ENCODE assay signal across 19 mouse cellular contexts in the genomic region with DNA sequence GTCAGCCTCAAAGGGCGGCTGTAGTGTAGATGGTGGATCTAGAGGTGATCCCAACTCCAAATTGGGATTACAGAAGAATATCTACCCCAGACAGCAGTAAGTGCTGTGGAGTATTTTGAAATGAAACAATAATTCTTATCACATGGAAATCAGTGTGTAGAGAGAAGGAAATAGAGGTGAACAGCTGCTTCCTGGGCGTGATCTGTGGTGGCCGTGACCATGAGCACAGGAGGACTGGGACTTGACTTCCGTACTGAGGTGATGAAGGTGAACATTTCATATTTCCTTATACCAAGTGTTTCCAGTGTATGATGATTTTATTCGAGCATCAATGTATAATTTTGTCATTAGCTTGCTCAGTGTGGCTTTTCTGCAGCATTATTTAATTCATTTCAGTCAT. TPM values are rescaled to one million over a fixed set of nuclear protein-coding genes. Genes with fewer than 3 reads are reported as not detected.
DNase-seq lines count a peak whose midpoint lies in the region; ATAC-seq and TF ChIP-seq lines count a peak whose summit lies in the region.
"Had no signal": no experiment of that assay in that cellular context is flagged by ENCODE, and none has a peak within 500 bp of the region (broad histone marks: within the 10 kb centered on the region; RNA-seq: fewer than 3 reads in every experiment).

No protein-coding gene starts in this region.

- TF ChIP-seq POLR2A in thymus, adult 2 months (IDR thresholded peaks at IDR 0.05; ENCODE audit: control insufficient read depth, extremely low read depth, insufficient read depth, low read length, poor library complexity) = no peak

- peaks cover 4% of the 10 kb centered on the region for H3K4me1 ChIP-seq in thymus, adult 2 months (replicated peaks; ENCODE audit: control insufficient read depth, insufficient read depth, low read length)
- H3K4me1 ChIP-seq in hindbrain, embryonic 14.5 days (replicated peaks; ENCODE audit: control insufficient read depth, insufficient read depth, low read length) = peaks cover 41% of the 10 kb centered on the region
- H3K4me1 ChIP-seq in midbrain, embryonic 16.5 days (ENCODE audit: control insufficient read depth, insufficient read depth, low read length) = peaks cover 31% of the 10 kb centered on the region
- H3K4me1 ChIP-seq in forebrain, postnatal 0 days (ENCODE audit: insufficient read depth) = peaks cover 7% of the 10 kb centered on the region; the same call in 1 of the 2 replicates
- H3K4me1 ChIP-seq: stomach, embryonic 15.5 days had no signal

- H3K9me3 ChIP-seq in hindbrain, embryonic 14.5 days (ENCODE audit: control insufficient read depth, low read length) = no peaks in the 10 kb centered on the region
- H3K9me3 ChIP-seq in midbrain, embryonic 16.5 days (replicated peaks; ENCODE audit: control insufficient read depth, low read length, poor library complexity, severe bottlenecking) = no peaks in the 10 kb centered on the region
- no peaks in the 10 kb centered on the region for H3K9me3 ChIP-seq in forebrain, postnatal 0 days (ENCODE audit: low read length)
- H3K9me3 ChIP-seq: embryonic facial prominence, embryonic 10.5 days; limb, embryonic 13.5 days; stomach, embryonic 15.5 days had no signal

- no peak for ATAC-seq in hindbrain, embryonic 14.5 days (ENCODE audit: low FRiP score)
- ATAC-seq in midbrain, embryonic 16.5 days = no peak
- no peak for ATAC-seq in forebrain, postnatal 0 days

- no peak overlapping the region for H3K4me2 ChIP-seq in hindbrain, embryonic 14.5 days (replicated peaks)
- no peak overlapping the region for H3K4me2 ChIP-seq in midbrain, embryonic 16.5 days (ENCODE audit: low read length)
- no peak overlapping the region for H3K4me2 ChIP-seq in forebrain, postnatal 0 days (ENCODE audit: low read depth)
- H3K4me2 ChIP-seq: heart, embryonic 11.5 days; limb, embryonic 13.5 days; stomach, embryonic 15.5 days had no signal

- peak overlapping the region; percentile 13; the same call in 1 of the 2 replicates for H3K27ac ChIP-seq in thymus, adult 2 months (ENCODE audit: control insufficient read depth, insufficient read depth, low read length)
- peak overlapping the region; percentile 64 for H3K27ac ChIP-seq in hindbrain, embryonic 14.5 days
- peak overlapping the region; percentile 90 for H3K27ac ChIP-seq in midbrain, embryonic 16.5 days (ENCODE audit: low read length)
- no peak overlapping the region for H3K27ac ChIP-seq in forebrain, postnatal 0 days (ENCODE audit: low read depth, low read length)
- H3K27ac ChIP-seq: embryonic facial prominence, embryonic 10.5 days; left cerebral cortex, adult 2 months; limb, embryonic 13.5 days; stomach, embryonic 15.5 days had no signal

- TF ChIP-seq CTCF in thymus, adult 2 months (IDR thresholded peaks at IDR 0.05; ENCODE audit: borderline replicate concordance, control insufficient read depth, extremely low read depth, insufficient read depth, low read length, poor library complexity) = no peak
- no peak for TF ChIP-seq CTCF in forebrain, postnatal 0 days (IDR thresholded peaks at IDR 0.05; ENCODE audit: low read depth)

- DNase-seq in thymus, adult 2 months = peak; percentile 15
- DNase-seq in thymus, adult 18-20 months = no peak
- no peak for DNase-seq in hindbrain, embryonic 14.5 days (ENCODE audit: low spot score)
- DNase-seq in cerebellum, postnatal 4 days (ENCODE audit: low spot score in 2 of 2) = no peak
- DNase-seq in forebrain, postnatal 0 days = no peak
- DNase-seq in kidney, adult 18-20 months = no peak
- DNase-seq: gastrocnemius, postnatal 36 days; kidney, adult 9 months; lung, postnatal 4 days; right cerebral cortex, adult 18-20 months had no signal

- no peaks in the 10 kb centered on the region for H3K36me3 ChIP-seq in thymus, adult 2 months (ENCODE audit: control insufficient read depth, insufficient read depth, low read length)
- H3K36me3 ChIP-seq in hindbrain, embryonic 14.5 days (replicated peaks; ENCODE audit: control insufficient read depth, insufficient read depth) = no peaks in the 10 kb centered on the region
- H3K36me3 ChIP-seq in midbrain, embryonic 16.5 days (ENCODE audit: control insufficient read depth, insufficient read depth, low read length) = no peaks in the 10 kb centered on the region
- no peaks in the 10 kb centered on the region for H3K36me3 ChIP-seq in forebrain, postnatal 0 days (ENCODE audit: insufficient read depth)
- H3K36me3 ChIP-seq: embryonic facial prominence, embryonic 10.5 days; limb, embryonic 13.5 days; stomach, embryonic 15.5 days had no signal

- 10% methylated on average over 5 of the region's 5 CpGs for WGBS in thymus, adult 2 months
- WGBS in hindbrain, embryonic 14.5 days = 77% methylated on average over 5 of the region's 5 CpGs
- WGBS in midbrain, embryonic 16.5 days = 82% methylated on average over 5 of the region's 5 CpGs
- 90% methylated on average over 5 of the region's 5 CpGs for WGBS in forebrain, postnatal 0 days

- no peak overlapping the region for H3K9ac ChIP-seq in hindbrain, embryonic 14.5 days
- no peak overlapping the region for H3K9ac ChIP-seq in midbrain, embryonic 16.5 days (ENCODE audit: low read depth, low read length)
- no peak overlapping the region for H3K9ac ChIP-seq in forebrain, postnatal 0 days
- H3K9ac ChIP-seq: limb, embryonic 13.5 days; stomach, embryonic 15.5 days had no signal

- H3K4me3 ChIP-seq in thymus, adult 2 months (ENCODE audit: control insufficient read depth, insufficient read depth, low read length) = no peak overlapping the region
- H3K4me3 ChIP-seq in hindbrain, embryonic 14.5 days (replicated peaks; ENCODE audit: low read length) = no peak overlapping the region
- H3K4me3 ChIP-seq in midbrain, embryonic 16.5 days (ENCODE audit: low read depth, low read length) = no peak overlapping the region
- no peak overlapping the region for H3K4me3 ChIP-seq in forebrain, postnatal 0 days (ENCODE audit: low read depth, low read length)
- H3K4me3 ChIP-seq: embryonic facial prominence, embryonic 10.5 days; erythroblast, embryonic 14.5 days; left cerebral cortex, adult 2 months; limb, embryonic 13.5 days; stomach, embryonic 15.5 days had no signal

- H3K27me3 ChIP-seq in thymus, adult 2 months (ENCODE audit: control insufficient read depth, insufficient read depth, low read length) = no peaks in the 10 kb centered on the region
- H3K27me3 ChIP-seq in hindbrain, embryonic 14.5 days (ENCODE audit: control insufficient read depth, insufficient read depth, low read length) = no peaks in the 10 kb centered on the region
- no peaks in the 10 kb centered on the region for H3K27me3 ChIP-seq in midbrain, embryonic 16.5 days (ENCODE audit: control insufficient read depth, insufficient read depth, low read depth, low read length)
- H3K27me3 ChIP-seq in forebrain, postnatal 0 days (ENCODE audit: insufficient read depth, low read length) = no peaks in the 10 kb centered on the region
- H3K27me3 ChIP-seq: limb, embryonic 13.5 days; stomach, embryonic 15.5 days had no signal

RNA-seq across cellular contexts. Expression of a gene that starts 38.4 kb away (rescaled TPM):
- polyA plus RNA-seq in thymus, adult 2 months (2012; rRNA removed) = 0.06 TPM in 1 of 2 replicates, not detected in the other
- 131 and 149 TPM in 2 replicates for polyA plus RNA-seq in hindbrain, embryonic 14.5 days (2014; fragmentation: Nextera tagmentation; extraction: Ambion mirVana)
- polyA plus RNA-seq in midbrain, embryonic 16.5 days (2015; fragmentation: Nextera tagmentation; extraction: Ambion mirVana) = 136 and 156 TPM in 2 replicates
- 8.9 and 16.9 TPM in 2 replicates for total RNA-seq in forebrain, postnatal 0 days (2014; rRNA removed)
- polyA plus RNA-seq in forebrain, postnatal 0 days (2015; fragmentation: Nextera tagmentation; extraction: Ambion mirVana) = 10.0 and 13.5 TPM in 2 replicates
- total RNA-seq: heart, postnatal 25 days; neutrophil, adult 5-6 weeks had no signal
- polyA plus RNA-seq: erythroblast, embryonic 14.5 days had no signal

Comparison
In these comparisons a context has a peak if more than half of its experiments do, and no peak if none do; other contexts are left out.
1. RNA of a gene that starts 38.4 kb away (polyA plus RNA-seq): 136 to 156 TPM in midbrain, embryonic 16.5 days, 131 to 149 TPM in hindbrain, embryonic 14.5 days and 10.0 to 13.5 TPM in forebrain, postnatal 0 days; 0.06 TPM in thymus, adult 2 months; every median in the first group is over 10 times any median in the second.